Mouse (Mus musculus) olfactory bulb, adult 2 months (tissue): ENCODE measurements around the gene Hist1h2bn. TPM values are rescaled to one million over a fixed set of nuclear protein-coding genes. Genes with fewer than 3 reads are reported as not detected.
"Not testable (repeated sequence)": the region's sequence is repeated elsewhere in the genome, so short reads cannot be mapped to it uniquely, and the experiment has no call there.

ENCODE experiments used
- H3K27ac ChIP-seq: fragments of 200-500 bp; 2 replicates; pipeline ENCODE4 v1.5.1; 2012; ENCODE audit warnings: low read depth, low read length; ENCODE audit not compliant: insufficient read depth
- H3K4me1 ChIP-seq: fragments of 200-500 bp; 2 replicates; pipeline ENCODE4 v1.6.1; 2012; ENCODE audit warnings: low read length; ENCODE audit not compliant: control insufficient read depth, insufficient read depth
- H3K4me3 ChIP-seq: fragments of 200-500 bp; 2 replicates; pipeline ENCODE4 v1.5.1; 2012; ENCODE audit warnings: mild to moderate bottlenecking, low read depth, low read length, moderate library complexity; ENCODE audit not compliant: insufficient read depth
- CTCF ChIP-seq: fragments of 200-500 bp; IDR thresholded peaks from 2 replicates; pipeline ENCODE4 v1.5.1; 2012; ENCODE audit warnings: low read depth, mild to moderate bottlenecking, low read length, moderate library complexity; ENCODE audit not compliant: insufficient read depth
- POLR2A ChIP-seq: fragments of 200-500 bp; IDR thresholded peaks from 2 replicates; pipeline ENCODE4 v1.6.1; 2012; ENCODE audit warnings: mild to moderate bottlenecking, low read depth, low read length, moderate library complexity; ENCODE audit not compliant: insufficient read depth
- whole genome bisulfite sequencing: fragments of 180-500 bp; shearing (Covaris S2); methylation state at CpG from one replicate; pipeline ENCODE4 v1.1.7; 2018; 5-methylcytosine and 5-hydroxymethylcytosine counted together
- polyA plus RNA-seq: library from polyadenylated mRNA; stranded (reverse); fragments of >200 nt; gene quantifications from 2 replicates; pipeline ENCODE4 v1.2.4, GENCODE M21; 2012; ENCODE audit warnings: low replicate concordance; ENCODE audit not compliant: missing spikeins, insufficient read depth, insufficient read length

Hist1h2bn gene
- not detected in 2 replicates for polyA plus RNA-seq

- peak; percentile 49 for TF ChIP-seq POLR2A
- Histone ChIP-seq H3K27ac (peak within 1 kb of the TSS; percentile 93), H3K4me3 (peak within 1 kb of the TSS; percentile 71)
- WGBS = under 1% methylated on average over 46 of the region's 50 CpGs
- not testable (repeated sequence) for H3K4me1 ChIP-seq
These were observed at the start of gene Hist1h2bn, which contains the start of gene Hist1h2ak for GRCm38 (mm10) chr13:21753524-21754285. Gene Hist1h2bn (plus strand): TSS chr13:21754123. Gene Hist1h2ak (minus strand): TSS chr13:21753827.

- Histone ChIP-seq H3K4me3 (no peak overlapping the region), H3K4me1 (no peaks in the 10 kb centered on the region)
- WGBS = 69% methylated on average over 4 of the region's 4 CpGs
These were observed 47.3 kb upstream of the Hist1h2bn start for GRCm38 (mm10) chr13:21706669-21707068.

GRCm38 (mm10) chr13:21710031-21710711 lies 43.8 kb upstream of the Hist1h2bn start:
- TF ChIP-seq CTCF (peak; percentile 60; the same call in 1 of the 2 replicates), POLR2A (no peak)
- peak overlapping the region; percentile 86 for H3K4me3 ChIP-seq
- H3K4me1 ChIP-seq = no peaks in the 10 kb centered on the region
- peak overlapping the region; percentile 88 for H3K27ac ChIP-seq
- under 1% methylated on average over 32 of the region's 32 CpGs for WGBS

More at GRCm38 (mm10) chr13:21706669-21707068, 47.3 kb upstream of the Hist1h2bn start:
- TF ChIP-seq POLR2A = no peak
- TF ChIP-seq CTCF = no peak
- H3K27ac ChIP-seq = no peak overlapping the region

- H3K4me1 ChIP-seq = no peaks in the 10 kb centered on the region
- peak overlapping the region; percentile 16 for H3K4me3 ChIP-seq
- WGBS = 5% methylated on average over 22 of the region's 22 CpGs
- TF ChIP-seq POLR2A (no peak), CTCF (no peak)
- no peak overlapping the region for H3K27ac ChIP-seq
These were observed 43.0 kb upstream of the Hist1h2bn start for GRCm38 (mm10) chr13:21710821-21711525.

GRCm38 (mm10) chr13:21711698-21712097 lies 42.2 kb upstream of the Hist1h2bn start:
- no peak overlapping the region for H3K27ac ChIP-seq
- no peaks in the 10 kb centered on the region for H3K4me1 ChIP-seq
- TF ChIP-seq POLR2A (no peak), CTCF (no peak)
- 37% methylated on average over 4 of the region's 4 CpGs for WGBS
- no peak overlapping the region for H3K4me3 ChIP-seq

DNA sequence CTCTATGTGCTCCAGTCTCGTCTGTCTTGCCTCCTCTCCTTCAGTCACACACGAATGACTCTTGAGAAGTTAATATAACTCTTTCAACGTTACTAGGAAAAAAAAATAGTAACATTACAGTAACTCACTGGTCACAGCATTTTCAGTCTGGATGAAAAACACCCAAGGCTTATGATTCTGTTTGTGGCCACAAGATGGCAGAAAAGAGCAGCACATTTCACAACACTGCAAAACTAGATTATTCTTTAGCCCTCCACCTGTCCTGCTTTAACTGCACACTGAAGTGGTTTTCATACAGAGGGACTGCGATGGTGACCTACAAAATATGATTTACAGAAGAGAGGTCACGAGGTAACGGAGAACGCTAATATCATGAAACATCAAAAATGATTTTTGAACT lies 39.2 kb upstream of the Hist1h2bn start:
- no peaks in the 10 kb centered on the region for H3K4me1 ChIP-seq
- no peak overlapping the region for H3K4me3 ChIP-seq
- TF ChIP-seq POLR2A = no peak
- no peak for TF ChIP-seq CTCF
- under 1% methylated on average over 7 of the region's 7 CpGs for WGBS
- H3K27ac ChIP-seq = no peak overlapping the region

- Histone ChIP-seq H3K27ac (peak overlapping the region; percentile 4; the same call in 1 of the 2 replicates), H3K4me1 (no peaks in the 10 kb centered on the region), H3K4me3 (peak overlapping the region; percentile 51)
- WGBS = under 1% methylated on average over 22 of the region's 22 CpGs
- no peak for TF ChIP-seq CTCF
- no peak for TF ChIP-seq POLR2A
These were observed 38.6 kb upstream of the Hist1h2bn start for GRCm38 (mm10) chr13:21715131-21715863.

DNA sequence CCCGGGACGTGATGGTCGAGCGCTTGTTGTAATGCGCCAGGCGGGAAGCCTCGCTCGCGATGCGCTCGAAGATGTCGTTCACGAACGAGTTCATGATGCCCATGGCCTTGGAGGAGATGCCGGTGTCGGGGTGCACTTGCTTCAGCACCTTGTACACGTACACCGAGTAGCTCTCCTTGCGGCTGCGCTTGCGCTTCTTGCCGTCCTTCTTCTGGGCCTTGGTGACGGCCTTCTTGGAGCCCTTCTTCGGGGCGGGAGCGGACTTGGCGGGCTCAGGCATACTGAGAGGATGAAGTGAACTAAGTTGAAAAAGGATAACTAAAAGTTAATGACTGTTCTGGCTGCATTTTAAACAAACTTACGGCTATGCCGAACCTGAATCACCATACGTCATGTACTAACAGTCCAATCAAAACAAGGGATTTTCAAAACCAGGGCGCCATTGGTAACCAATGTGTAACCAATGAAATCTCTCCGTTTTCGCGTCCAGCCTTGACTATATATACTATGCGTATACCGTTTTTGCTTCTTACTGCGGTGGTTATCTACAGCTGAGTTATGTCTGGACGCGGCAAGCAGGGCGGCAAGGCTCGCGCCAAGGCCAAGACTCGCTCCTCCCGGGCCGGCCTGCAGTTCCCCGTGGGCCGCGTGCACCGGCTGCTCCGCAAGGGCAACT lies 37.9 kb upstream of the Hist1h2bn start, which contains the start of the genes Hist1h2bl and Hist1h2ai:
Hist1h2bl (minus strand) TSS at position 280 of the 676 bp plus-strand sequence.
Hist1h2ai (plus strand) TSS at position 559 of the 676 bp plus-strand sequence.
- H3K27ac ChIP-seq = peak within 1 kb of the TSS; percentile 88
- peak within 1 kb of the TSS; percentile 56 for H3K4me3 ChIP-seq
- not testable (repeated sequence) for H3K4me1 ChIP-seq
- WGBS = under 1% methylated on average over 36 of the region's 50 CpGs
- TF ChIP-seq POLR2A = peak; percentile 23; the same call in 1 of the 2 replicates
